Mouse (Mus musculus) small intestine, adult 2 months (tissue): ENCODE data around the gene Map3k4.

Experiments
- CTCF ChIP-seq: fragments of 200-500 bp; IDR thresholded peaks from 2 replicates; pipeline ENCODE4 v1.5.1; 2012; ENCODE audit warnings: low read depth, mild to moderate bottlenecking, control low read depth, inconsistent platforms, low read length, moderate library complexity, mixed read lengths; ENCODE audit not compliant: insufficient replicate concordance, insufficient read length; ENCODE audit errors: extremely low read depth
- POLR2A ChIP-seq: fragments of 200-500 bp; IDR thresholded peaks from 2 replicates; pipeline ENCODE4 v1.6.1; 2012; ENCODE audit warnings: low read depth, mild to moderate bottlenecking, control low read depth, inconsistent platforms, low read length, moderate library complexity

- TF ChIP-seq POLR2A (no peak), CTCF (no peak)
Observed at GRCm38 (mm10) chr17:12199933-12200332, 118.7 kb downstream of the Map3k4 start.
